Mouse (Mus musculus) T-cell, adult 2 months (primary cell): ENCODE results near the gene Atp5j.

Experiments
- DNase-seq: peaks from one replicate; pipeline ENCODE4 v3.0.0; 2022; ENCODE audit warnings: low spot score

The Atp5j gene

GRCm38 (mm10) chr16:84835441-84835822 is at the start of gene Atp5j:
Atp5j (minus strand) TSS chr16:84835625.
- peak; percentile 57 for DNase-seq

- DNase-seq, result no peak
Observed at GRCm38 (mm10) chr16:84884572-84884971, 49.1 kb upstream of the Atp5j start.

GRCm38 (mm10) chr16:84881754-84882321 is 46.4 kb upstream of the Atp5j start:
- DNase-seq, result no peak

GRCm38 (mm10) chr16:84881168-84881567 is 45.7 kb upstream of the Atp5j start:
- DNase-seq, result no peak

GRCm38 (mm10) chr16:84879146-84879545 is 43.7 kb upstream of the Atp5j start:
- peak; percentile 40 for DNase-seq

GRCm38 (mm10) chr16:84876082-84876481 is 40.7 kb upstream of the Atp5j start:
- no peak for DNase-seq

- DNase-seq, result no peak
Observed at GRCm38 (mm10) chr16:84875718-84876035, 40.3 kb upstream of the Atp5j start.

- no peak for DNase-seq
Observed at GRCm38 (mm10) chr16:84875012-84875717, 39.7 kb upstream of the Atp5j start.

GRCm38 (mm10) chr16:84873805-84874204 is 38.4 kb upstream of the Atp5j start:
- DNase-seq, result no peak

- no peak for DNase-seq
Observed at GRCm38 (mm10) chr16:84864656-84865055, 29.2 kb upstream of the Atp5j start.

- no peak for DNase-seq
Observed at GRCm38 (mm10) chr16:84853492-84853891, 18.1 kb upstream of the Atp5j start.

- no peak for DNase-seq
Observed at GRCm38 (mm10) chr16:84838576-84838975, 3.2 kb upstream of the Atp5j start.

- peak; percentile 44 for DNase-seq
Observed at GRCm38 (mm10) chr16:84835823-84836743, 658 bp upstream of the Atp5j start.

GRCm38 (mm10) chr16:84834745-84835440 is 532 bp downstream of the Atp5j start, which contains the start of gene Gabpa:
Gabpa (plus strand) TSS chr16:84834925.
- peak; percentile 95 for DNase-seq

- DNase-seq, result no peak
Observed at GRCm38 (mm10) chr16:84834344-84834743, 1.1 kb downstream of the Atp5j start.

- DNase-seq, result no peak
Observed at GRCm38 (mm10) chr16:84832736-84833135, 2.7 kb downstream of the Atp5j start.

GRCm38 (mm10) chr16:84831696-84832095 is 3.7 kb downstream of the Atp5j start:
- no peak for DNase-seq

GRCm38 (mm10) chr16:84825009-84825408 is 10.4 kb downstream of the Atp5j start:
- DNase-seq, result no peak

- DNase-seq, result no peak
Observed at GRCm38 (mm10) chr16:84817423-84817822, 18.0 kb downstream of the Atp5j start.

GRCm38 (mm10) chr16:84814511-84814910 is 20.9 kb downstream of the Atp5j start:
- no peak for DNase-seq

GRCm38 (mm10) chr16:84813852-84814251 is 21.6 kb downstream of the Atp5j start:
- DNase-seq, result no peak

GRCm38 (mm10) chr16:84810254-84810653 is 25.2 kb downstream of the Atp5j start:
- no peak for DNase-seq
